Mouse (Mus musculus): ENCODE results near the gene Tmem216. TPM values are rescaled to one million over a fixed set of nuclear protein-coding genes. Genes with fewer than 3 reads are reported as not detected.

Tmem216 gene
- polyA plus RNA-seq, 1 experiment from 2014 or later: 60.0 TPM

GRCm38 (mm10) chr19:10523483-10524080 is 32.5 kb downstream of the Tmem216 start:
- Histone ChIP-seq H3K27ac (replicated peaks; ENCODE audit: low read depth, low read length) (no peak overlapping the region), H3K4me3 (replicated peaks; ENCODE audit: low read depth, low read length) (peak overlapping the region; percentile 96; the same call in 1 of the 2 replicates), H3K27me3 (ENCODE audit: control insufficient read depth, insufficient read depth, low read length) (no peaks in the 10 kb centered on the region), H3K36me3 (ENCODE audit: control insufficient read depth, insufficient read depth, low read length) (peaks cover 10% of the 10 kb centered on the region), H3K9ac (replicated peaks; ENCODE audit: low read length) (no peak overlapping the region), H3K4me2 (ENCODE audit: low read length) (peak overlapping the region; percentile 75), H3K9me3 (ENCODE audit: control insufficient read depth, low read length) (no peaks in the 10 kb centered on the region), H3K4me1 (ENCODE audit: control insufficient read depth, insufficient read depth, low read length) (peaks cover 17% of the 10 kb centered on the region)
- WGBS: 89% methylated on average over 5 of the region's 5 CpGs
- ATAC-seq (ENCODE audit: low FRiP score, low TSS enrichment): no peak
- no peak for DNase-seq

- DNase-seq (no peak), ATAC-seq (ENCODE audit: low FRiP score, low TSS enrichment) (no peak)
- H3K36me3 ChIP-seq (ENCODE audit: control insufficient read depth, insufficient read depth, low read length): peaks cover 7% of the 10 kb centered on the region
- WGBS: 77% methylated on average over 1 of the region's 1 CpGs
- H3K9ac ChIP-seq (replicated peaks; ENCODE audit: low read length): no peak overlapping the region
- H3K27ac ChIP-seq (replicated peaks; ENCODE audit: low read depth, low read length): no peak overlapping the region
- no peaks in the 10 kb centered on the region for H3K9me3 ChIP-seq (ENCODE audit: control insufficient read depth, low read length)
- H3K4me3 ChIP-seq (replicated peaks; ENCODE audit: low read depth, low read length): no peak overlapping the region
- no peak overlapping the region for H3K4me2 ChIP-seq (ENCODE audit: low read length)
- H3K4me1 ChIP-seq (ENCODE audit: control insufficient read depth, insufficient read depth, low read length): peaks cover 13% of the 10 kb centered on the region
- no peaks in the 10 kb centered on the region for H3K27me3 ChIP-seq (ENCODE audit: control insufficient read depth, insufficient read depth, low read length)
These were observed 34.1 kb downstream of the Tmem216 start for GRCm38 (mm10) chr19:10521926-10522325.

GRCm38 (mm10) chr19:10520355-10520754 is 35.7 kb downstream of the Tmem216 start:
- WGBS: 39% methylated on average over 1 of the region's 1 CpGs
- Histone ChIP-seq H3K4me2 (ENCODE audit: low read length) (no peak overlapping the region), H3K27me3 (ENCODE audit: control insufficient read depth, insufficient read depth, low read length) (no peaks in the 10 kb centered on the region), H3K9ac (replicated peaks; ENCODE audit: low read length) (no peak overlapping the region), H3K27ac (replicated peaks; ENCODE audit: low read depth, low read length) (no peak overlapping the region), H3K4me3 (replicated peaks; ENCODE audit: low read depth, low read length) (no peak overlapping the region), H3K9me3 (ENCODE audit: control insufficient read depth, low read length) (no peaks in the 10 kb centered on the region), H3K36me3 (ENCODE audit: control insufficient read depth, insufficient read depth, low read length) (peaks cover 19% of the 10 kb centered on the region), H3K4me1 (ENCODE audit: control insufficient read depth, insufficient read depth, low read length) (0 out of 2 replicates have a peak, but pooled peaks cover 4% of the 10 kb centered on the region)
- DNase-seq (peak; percentile 55), ATAC-seq (ENCODE audit: low FRiP score, low TSS enrichment) (no peak)

- Histone ChIP-seq H3K4me1 (ENCODE audit: control insufficient read depth, insufficient read depth, low read length) (no peaks in the 10 kb centered on the region), H3K36me3 (ENCODE audit: control insufficient read depth, insufficient read depth, low read length) (peaks cover 61% of the 10 kb centered on the region), H3K27me3 (ENCODE audit: control insufficient read depth, insufficient read depth, low read length) (no peaks in the 10 kb centered on the region), H3K4me3 (replicated peaks; ENCODE audit: low read depth, low read length) (no peak overlapping the region), H3K4me2 (ENCODE audit: low read length) (no peak overlapping the region), H3K27ac (replicated peaks; ENCODE audit: low read depth, low read length) (no peak overlapping the region), H3K9me3 (ENCODE audit: control insufficient read depth, low read length) (no peaks in the 10 kb centered on the region), H3K9ac (replicated peaks; ENCODE audit: low read length) (no peak overlapping the region)
- DNase-seq (no peak), ATAC-seq (ENCODE audit: low FRiP score, low TSS enrichment) (no peak)
- WGBS: 88% methylated on average over 6 of the region's 6 CpGs
These were observed 45.2 kb downstream of the Tmem216 start for GRCm38 (mm10) chr19:10510759-10511330.

- Histone ChIP-seq H3K36me3 (ENCODE audit: control insufficient read depth, insufficient read depth, low read length) (peaks cover 55% of the 10 kb centered on the region), H3K9me3 (ENCODE audit: control insufficient read depth, low read length) (no peaks in the 10 kb centered on the region), H3K27me3 (ENCODE audit: control insufficient read depth, insufficient read depth, low read length) (no peaks in the 10 kb centered on the region), H3K4me2 (ENCODE audit: low read length) (no peak overlapping the region), H3K4me3 (replicated peaks; ENCODE audit: low read depth, low read length) (no peak overlapping the region), H3K4me1 (ENCODE audit: control insufficient read depth, insufficient read depth, low read length) (no peaks in the 10 kb centered on the region), H3K9ac (replicated peaks; ENCODE audit: low read length) (no peak overlapping the region), H3K27ac (replicated peaks; ENCODE audit: low read depth, low read length) (no peak overlapping the region)
- ATAC-seq (ENCODE audit: low FRiP score, low TSS enrichment) (peak; percentile 66; the same call in 1 of the 2 replicates), DNase-seq (peak; percentile 86)
- under 1% methylated on average over 4 of the region's 4 CpGs for WGBS
These were observed 53.5 kb downstream of the Tmem216 start for GRCm38 (mm10) chr19:10502571-10502970.

GRCm38 (mm10) chr19:10500581-10500980 is 55.5 kb downstream of the Tmem216 start:
- DNase-seq (no peak), ATAC-seq (ENCODE audit: low FRiP score, low TSS enrichment) (no peak)
- H3K9me3 ChIP-seq (ENCODE audit: control insufficient read depth, low read length): no peaks in the 10 kb centered on the region
- H3K4me1 ChIP-seq (ENCODE audit: control insufficient read depth, insufficient read depth, low read length): peaks cover 6% of the 10 kb centered on the region
- H3K27ac ChIP-seq (replicated peaks; ENCODE audit: low read depth, low read length): no peak overlapping the region
- H3K4me3 ChIP-seq (replicated peaks; ENCODE audit: low read depth, low read length): no peak overlapping the region
- no peak overlapping the region for H3K9ac ChIP-seq (replicated peaks; ENCODE audit: low read length)
- H3K4me2 ChIP-seq (ENCODE audit: low read length): no peak overlapping the region
- WGBS: 95% methylated on average over 8 of the region's 8 CpGs
- peaks cover 42% of the 10 kb centered on the region for H3K36me3 ChIP-seq (ENCODE audit: control insufficient read depth, insufficient read depth, low read length)
- H3K27me3 ChIP-seq (ENCODE audit: control insufficient read depth, insufficient read depth, low read length): no peaks in the 10 kb centered on the region

GRCm38 (mm10) chr19:10497512-10498160 is 58.4 kb downstream of the Tmem216 start:
- WGBS: 55% methylated on average over 8 of the region's 8 CpGs
- peaks cover 6% of the 10 kb centered on the region for H3K4me1 ChIP-seq (ENCODE audit: control insufficient read depth, insufficient read depth, low read length)
- H3K27ac ChIP-seq (replicated peaks; ENCODE audit: low read depth, low read length): peak overlapping the region; percentile 50; the same call in 1 of the 2 replicates
- ATAC-seq (ENCODE audit: low FRiP score, low TSS enrichment) (no peak), DNase-seq (no peak)
- no peak overlapping the region for H3K9ac ChIP-seq (replicated peaks; ENCODE audit: low read length)
- H3K36me3 ChIP-seq (ENCODE audit: control insufficient read depth, insufficient read depth, low read length): peaks cover 28% of the 10 kb centered on the region
- H3K27me3 ChIP-seq (ENCODE audit: control insufficient read depth, insufficient read depth, low read length): no peaks in the 10 kb centered on the region
- H3K4me3 ChIP-seq (replicated peaks; ENCODE audit: low read depth, low read length): no peak overlapping the region
- no peaks in the 10 kb centered on the region for H3K9me3 ChIP-seq (ENCODE audit: control insufficient read depth, low read length)
- H3K4me2 ChIP-seq (ENCODE audit: low read length): no peak overlapping the region

GRCm38 (mm10) chr19:10496976-10497375 is 59.1 kb downstream of the Tmem216 start:
- Histone ChIP-seq H3K36me3 (ENCODE audit: control insufficient read depth, insufficient read depth, low read length) (peaks cover 26% of the 10 kb centered on the region), H3K27ac (replicated peaks; ENCODE audit: low read depth, low read length) (peak overlapping the region; percentile 50), H3K4me3 (replicated peaks; ENCODE audit: low read depth, low read length) (no peak overlapping the region), H3K27me3 (ENCODE audit: control insufficient read depth, insufficient read depth, low read length) (no peaks in the 10 kb centered on the region), H3K4me2 (ENCODE audit: low read length) (no peak overlapping the region), H3K4me1 (ENCODE audit: control insufficient read depth, insufficient read depth, low read length) (peaks cover 6% of the 10 kb centered on the region), H3K9me3 (ENCODE audit: control insufficient read depth, low read length) (no peaks in the 10 kb centered on the region), H3K9ac (replicated peaks; ENCODE audit: low read length) (no peak overlapping the region; the same call in 1 of the 2 replicates)
- 39% methylated on average over 2 of the region's 2 CpGs for WGBS
- DNase-seq (peak; percentile 29), ATAC-seq (ENCODE audit: low FRiP score, low TSS enrichment) (peak; percentile 37; the same call in 1 of the 2 replicates)

Data from midbrain, embryonic 14.5 days (tissue).